In the genomic region with DNA sequence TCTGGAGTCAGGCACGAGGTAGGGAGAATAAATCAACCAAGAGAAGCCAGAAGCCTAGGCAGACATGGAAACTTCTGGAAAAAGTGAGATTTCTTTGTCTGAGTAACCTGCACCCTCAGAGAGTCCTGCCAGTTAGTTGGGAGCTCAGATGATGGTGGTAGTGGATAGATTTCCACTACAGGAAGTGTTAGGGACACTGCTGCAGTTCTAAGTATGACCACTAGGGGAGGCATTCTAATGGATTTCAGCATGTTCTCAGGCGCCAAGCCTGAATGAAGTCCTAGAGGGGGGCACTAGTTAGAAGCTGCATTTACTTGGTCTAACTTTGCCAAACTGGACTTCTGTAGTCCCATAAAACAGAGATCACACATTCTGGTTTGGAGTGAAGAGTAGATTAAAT, we compare ENCODE assay signal across 8 mouse cellular contexts. TPM values are rescaled to one million over a fixed set of nuclear protein-coding genes. Genes with fewer than 3 reads are reported as not detected.
DNase-seq lines count a peak whose midpoint lies in the region.

No protein-coding gene starts in this region.

- intact Hi-C loops in heart, postnatal 25 days (cut with DNase I) = loop anchor here (2.0 kb wide), 1 partner anchor 270 kb away; no protein-coding TSS in a partner anchor

- DNase-seq in heart, adult 8-10 months (ENCODE audit: low spot score) = peak; percentile 53
- no peak for DNase-seq in heart, postnatal 25 days (ENCODE audit: low spot score)
- peak; percentile 73 for DNase-seq in CD4-positive helper T cell, adult 2 months (ENCODE audit: low read depth, low spot score)
- DNase-seq in adrenal gland, postnatal 10 days = peak; percentile 68
- DNase-seq in embryo, embryonic 9.5 days (ENCODE audit: extremely low spot score) = peak; percentile 45
- DNase-seq in layer of hippocampus, adult 18-20 months (ENCODE audit: low spot score in 2 of 2) = peak; percentile 16 to 77
- peak; percentile 80 for DNase-seq in lung, postnatal 36 days
- peak; percentile 61 for DNase-seq in testis, postnatal 14 days (ENCODE audit: low spot score)

RNA-seq across cellular contexts. Expression of a gene that starts 2.5 kb away (rescaled TPM):
- total RNA-seq in heart, adult 8-10 months (2022) = not detected
- total RNA-seq in heart, postnatal 25 days (2021) = not detected
- total RNA-seq in adrenal gland, postnatal 10 days (2021) = not detected
- not detected for total RNA-seq in layer of hippocampus, adult 18-20 months (2021)

RNA-seq across cellular contexts. Expression of a gene that starts 15.1 kb away (rescaled TPM):
- 1 to 10 TPM in 1 of 4 experiments, under 1 TPM in 1, not detected in 2; 0.56 to 1.4 TPM for total RNA-seq in heart, adult 8-10 months (2022)
- total RNA-seq in heart, postnatal 25 days (2021) = not detected
- not detected for total RNA-seq in adrenal gland, postnatal 10 days (2021)
- not detected for total RNA-seq in layer of hippocampus, adult 18-20 months (2021)

RNA-seq across cellular contexts. Expression of a gene that starts 39.1 kb away (rescaled TPM):
- total RNA-seq in heart, adult 8-10 months (2022) = 10 to 100 TPM; 10.1 to 17.7 (median 14.0) TPM
- total RNA-seq in heart, postnatal 25 days (2021) = 1 to 10 TPM; 3.2 to 3.4 TPM
- 1 to 10 TPM; 2.2 to 3.6 TPM for total RNA-seq in adrenal gland, postnatal 10 days (2021)
- 100 to 1,000 TPM; 171 to 189 TPM for total RNA-seq in layer of hippocampus, adult 18-20 months (2021)

Comparison
In these comparisons a context has a peak if more than half of its experiments do, and no peak if none do; other contexts are left out.
1. RNA of a gene that starts 39.1 kb away (total RNA-seq): 171 to 189 TPM in layer of hippocampus, adult 18-20 months; 10.1 to 17.7 TPM in heart, adult 8-10 months, 2.2 to 3.6 TPM in adrenal gland, postnatal 10 days and 3.2 to 3.4 TPM in heart, postnatal 25 days; every median in the first group is over 4 times any median in the second.